Mouse (Mus musculus) urinary bladder, postnatal 25 days (tissue): ENCODE results near the gene Adgrv1.
"Not testable (repeated sequence)": the region's sequence is repeated elsewhere in the genome, so short reads cannot be mapped to it uniquely, and the experiment has no call there.

Experiments
- DNase-seq: peaks from one replicate; pipeline ENCODE4 v3.0.0; 2022; ENCODE audit warnings: low spot score

Gene Adgrv1

DNA sequence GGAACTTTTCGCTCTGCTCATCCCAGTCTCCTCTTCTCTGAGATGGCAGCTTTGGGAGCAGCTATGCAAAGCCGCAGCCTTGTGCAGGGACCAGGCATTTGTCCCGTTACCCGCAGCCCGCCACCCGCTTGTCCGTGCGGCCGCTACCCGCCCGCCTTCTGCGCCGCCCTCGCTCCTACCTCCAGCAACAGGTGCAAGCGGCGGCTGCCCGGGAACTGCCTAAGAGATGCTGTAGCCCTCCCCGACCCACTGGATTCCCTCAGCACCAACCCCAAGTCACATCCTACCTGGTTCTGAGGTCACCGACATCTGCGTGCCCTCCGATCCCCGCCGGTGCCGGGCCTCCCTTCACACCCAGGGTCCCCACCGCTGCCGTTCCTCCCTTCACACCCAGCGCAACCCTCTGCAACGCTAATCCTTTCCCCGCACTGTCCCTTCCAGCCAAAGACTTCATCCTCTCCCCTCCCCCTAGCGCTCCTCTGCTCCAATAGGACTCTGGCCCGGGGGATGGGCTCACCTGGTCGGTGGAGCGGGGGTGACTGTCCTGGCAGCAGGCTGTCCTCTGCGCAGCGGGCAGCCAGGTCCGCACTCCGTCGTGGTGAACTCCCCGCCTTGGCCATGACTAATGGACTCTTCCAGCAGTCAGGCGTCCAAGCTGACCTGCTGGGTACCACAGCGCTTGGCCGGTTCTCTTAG, at the start of gene Adgrv1:
Gene Adgrv1 (minus strand): TSS at position 435 of the 696 bp plus-strand sequence.
- DNase-seq = peak; percentile 10

DNA sequence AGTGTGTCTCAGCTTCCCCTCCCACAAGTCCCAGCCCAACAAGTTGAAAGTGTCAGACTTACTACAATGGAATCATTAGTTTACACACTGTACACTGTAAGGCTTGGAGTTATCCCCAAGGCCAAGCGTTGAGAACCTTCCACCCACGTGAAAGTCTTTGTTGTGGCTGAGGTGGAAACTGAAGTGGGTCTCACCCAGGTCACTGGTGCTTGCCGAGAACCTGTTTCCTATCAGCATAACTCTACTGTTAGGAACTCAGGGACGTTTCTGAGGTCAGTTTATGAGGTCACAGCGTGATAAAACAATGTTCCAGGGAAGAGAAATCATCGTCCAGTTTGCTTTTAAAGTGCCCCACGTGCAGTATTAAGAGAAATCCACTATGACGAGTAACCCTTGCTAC, 42.4 kb upstream of the Adgrv1 start:
- no peak for DNase-seq

DNA sequence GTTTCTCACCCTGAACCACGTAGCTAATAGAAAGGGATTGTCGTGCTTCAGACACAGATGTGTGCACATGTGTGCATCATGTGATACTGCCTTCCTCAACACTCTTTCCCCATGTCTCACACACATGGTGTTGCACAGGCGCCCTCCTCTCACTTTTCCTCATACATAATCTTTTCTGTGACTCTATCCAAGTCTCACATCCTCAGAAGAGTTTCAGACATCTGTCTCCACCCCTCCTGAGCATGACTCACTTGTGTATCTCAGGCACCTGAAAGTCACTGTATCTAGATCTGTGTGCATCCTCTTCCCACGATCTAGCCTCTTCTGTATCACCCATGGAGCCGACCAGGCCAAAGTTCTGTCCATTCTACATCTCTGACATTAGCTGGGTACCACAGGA, 34.8 kb upstream of the Adgrv1 start:
- no peak for DNase-seq

DNA sequence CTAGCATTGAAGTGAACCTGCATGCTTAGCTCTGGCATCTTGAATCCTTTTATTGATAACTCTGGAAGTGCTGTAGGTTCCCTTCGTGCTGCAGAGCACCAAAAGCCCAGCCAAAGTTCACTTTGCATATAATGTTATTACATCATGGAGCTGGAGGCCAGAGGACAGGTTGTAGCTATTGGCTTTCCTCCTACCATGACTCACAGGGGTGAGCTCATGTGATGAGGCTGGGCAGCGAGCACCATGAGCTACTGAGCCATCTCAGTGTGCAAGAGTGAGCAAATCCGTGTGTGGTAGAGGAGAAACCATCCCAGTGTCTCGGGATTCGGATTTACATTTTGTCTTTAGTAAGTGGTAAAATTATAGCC, 31.4 kb upstream of the Adgrv1 start:
- no peak for DNase-seq

DNA sequence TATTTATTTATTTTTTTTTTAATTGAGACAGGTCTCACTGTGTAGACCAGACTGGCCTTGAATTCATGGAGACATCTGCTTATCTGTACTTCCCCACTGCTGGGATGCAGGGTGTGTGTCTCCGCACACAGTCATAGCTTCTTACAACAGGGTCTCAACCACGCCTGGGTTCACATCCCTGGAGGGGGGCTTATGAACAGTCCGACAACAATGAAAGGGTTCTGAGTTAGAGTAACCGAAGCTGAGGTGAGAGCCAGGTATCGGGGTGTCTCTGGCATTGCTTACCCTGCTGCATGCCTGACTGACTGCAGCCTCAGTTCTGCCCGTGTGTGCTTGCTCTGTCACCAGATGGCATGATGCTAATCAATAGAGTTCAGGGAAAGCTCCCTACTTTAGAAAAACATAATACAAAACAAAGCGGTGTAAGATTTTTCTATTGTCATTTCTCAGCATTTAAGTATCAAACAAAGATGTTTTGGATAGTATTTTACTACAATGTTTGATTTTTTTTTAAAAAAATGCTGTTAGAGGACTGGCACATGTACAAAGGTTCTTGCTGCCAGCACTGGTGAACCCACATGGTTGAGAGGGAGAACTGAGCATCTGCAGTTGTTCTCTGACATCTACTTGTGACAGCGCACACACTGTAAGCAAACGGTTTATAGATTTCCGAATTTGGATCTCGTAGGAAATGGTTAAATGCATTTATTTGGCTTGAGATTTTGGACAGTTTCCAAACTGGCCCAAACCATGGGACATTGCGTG, 30.8 kb upstream of the Adgrv1 start:
- no peak for DNase-seq

DNA sequence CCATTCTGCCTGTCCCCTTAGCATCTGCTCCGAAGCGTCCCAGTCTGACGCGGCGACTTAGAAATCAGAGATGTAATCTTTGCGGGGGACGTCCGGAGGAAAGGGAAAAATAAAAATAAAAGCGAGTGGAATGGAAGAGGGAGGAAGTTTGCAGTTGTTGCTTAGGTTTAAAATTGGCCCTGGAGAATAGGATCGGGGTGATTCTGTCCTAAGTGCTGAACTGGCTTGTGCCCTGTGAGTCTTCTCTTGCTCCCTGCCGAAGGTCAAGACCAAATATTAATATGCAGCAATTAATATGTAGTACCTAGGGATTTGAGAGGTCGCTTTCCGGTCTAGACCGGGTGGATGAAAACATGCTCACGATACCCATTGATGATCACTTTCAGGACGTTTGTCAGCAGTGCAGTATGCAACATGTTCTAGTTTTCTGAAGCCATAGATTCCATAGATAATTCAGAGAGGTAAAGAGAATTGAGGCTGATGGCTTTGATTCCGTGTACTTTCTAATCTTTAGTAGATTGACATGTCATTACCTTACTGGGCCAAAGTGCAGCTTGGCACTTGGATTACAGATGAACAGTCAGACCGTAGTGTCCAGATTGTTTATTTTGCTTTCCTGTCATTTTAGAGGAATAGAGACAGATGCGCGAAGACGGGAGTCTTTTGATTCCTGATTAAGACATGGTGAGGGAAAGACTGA, 25.2 kb upstream of the Adgrv1 start:
- no peak for DNase-seq

DNA sequence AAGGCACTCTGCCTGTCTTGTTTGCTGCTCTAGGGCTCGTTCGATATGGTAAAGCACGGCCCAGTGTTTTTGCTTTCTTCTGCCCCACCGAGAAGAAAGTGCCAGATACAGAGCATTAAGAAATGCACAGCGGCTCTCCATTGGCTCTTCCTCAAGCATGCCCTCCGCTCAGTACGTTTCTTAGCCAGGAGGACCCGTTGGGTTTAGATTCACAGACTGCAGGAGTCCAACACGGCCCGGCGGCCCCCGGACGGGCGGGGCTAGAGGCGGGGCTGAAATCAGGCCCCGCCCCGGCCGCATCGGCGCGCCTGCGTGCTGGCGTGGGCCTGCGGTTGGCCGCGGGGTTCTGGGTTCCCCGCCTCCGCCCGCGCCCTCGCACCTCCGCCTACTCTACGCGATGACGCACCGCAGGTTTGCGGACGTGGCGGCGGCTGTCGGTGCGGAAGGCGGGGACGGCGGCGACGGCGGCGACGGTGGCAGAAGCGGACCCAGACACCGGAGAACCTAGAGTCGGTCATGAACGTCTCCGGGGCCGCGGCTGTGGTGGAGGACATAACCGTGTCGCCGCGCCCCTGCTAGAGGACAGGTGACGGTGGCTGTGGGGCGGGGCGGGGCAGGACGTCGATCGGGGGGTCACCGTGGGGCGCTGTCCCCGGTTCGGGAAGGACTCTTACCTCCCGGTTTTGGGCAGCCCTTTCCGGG, 24.5 kb upstream of the Adgrv1 start, which contains the start of gene Lysmd3:
Gene Lysmd3 (plus strand): TSS at position 313 of the 702 bp plus-strand sequence.
- DNase-seq = peak; percentile 84

DNA sequence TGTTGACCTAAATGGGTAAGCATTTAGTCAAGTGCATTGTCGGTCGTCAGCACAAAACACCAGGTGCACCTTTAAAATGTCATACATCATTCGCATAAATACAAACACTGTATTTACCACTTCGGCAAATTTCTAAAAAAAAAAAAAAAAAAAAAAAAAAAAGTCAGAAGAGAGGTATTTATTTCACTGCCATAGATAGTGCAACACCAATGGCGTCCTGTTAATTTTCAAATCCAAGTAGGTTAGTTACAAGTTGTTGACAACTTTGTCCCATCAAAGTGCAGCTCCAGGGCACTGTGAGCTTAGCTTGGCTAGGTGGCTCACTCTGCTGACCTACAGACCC, 24.0 kb upstream of the Adgrv1 start:
- DNase-seq = no peak

DNA sequence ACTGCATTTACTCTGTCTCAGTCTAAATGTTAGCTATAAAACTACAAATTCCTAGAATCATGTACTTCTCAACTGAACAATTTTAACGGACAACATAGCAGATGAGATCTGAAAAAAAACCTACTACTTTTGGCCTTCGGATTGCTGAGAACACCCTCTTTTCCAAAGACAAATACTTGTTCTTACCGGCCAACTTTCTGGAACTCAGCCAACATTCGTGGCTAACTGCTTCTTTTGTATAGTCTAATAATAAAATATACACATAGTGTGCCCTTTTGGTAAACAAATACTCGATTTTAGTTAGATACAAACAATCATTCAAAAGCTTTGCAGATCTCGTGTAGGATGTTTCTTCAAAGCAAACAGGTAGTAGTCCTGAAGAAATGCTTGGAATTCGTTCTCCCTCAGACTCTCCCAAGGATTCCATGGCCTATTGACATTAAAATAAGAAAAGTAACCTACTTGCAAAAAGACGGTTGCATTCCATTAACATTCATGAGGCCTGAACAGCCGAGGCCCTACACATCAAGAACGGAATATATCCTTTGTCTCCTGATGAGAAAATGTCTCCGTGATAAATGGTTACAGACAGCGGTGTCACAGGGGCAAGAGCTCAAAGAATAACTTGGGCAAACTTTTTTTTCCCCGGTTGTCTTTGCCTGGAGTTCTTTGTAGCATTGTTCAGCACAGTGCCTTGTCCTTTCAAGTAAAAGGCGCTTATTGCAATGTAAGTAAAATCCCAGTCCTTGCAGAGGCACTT, 23.3 kb upstream of the Adgrv1 start:
- no peak for DNase-seq

DNA sequence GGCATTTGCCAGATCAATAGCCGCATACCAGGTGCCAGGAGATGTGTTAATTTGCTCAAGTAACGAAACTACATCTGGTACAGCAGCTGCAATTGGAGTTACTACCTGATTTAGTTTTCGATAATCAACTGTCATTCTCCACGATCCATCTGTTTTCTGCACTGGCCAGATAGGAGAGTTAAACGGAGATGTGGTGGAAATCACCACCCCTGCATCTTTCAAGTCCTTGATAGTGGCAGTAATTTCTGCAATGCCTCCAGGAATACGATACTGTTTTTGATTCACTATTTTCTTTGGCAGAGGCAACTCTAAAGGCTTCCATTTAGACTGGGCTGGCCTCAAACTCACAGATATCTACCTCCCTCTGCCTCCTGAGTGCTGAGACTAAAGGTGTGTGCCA, 17.4 kb upstream of the Adgrv1 start:
- DNase-seq = not testable (repeated sequence)

DNA sequence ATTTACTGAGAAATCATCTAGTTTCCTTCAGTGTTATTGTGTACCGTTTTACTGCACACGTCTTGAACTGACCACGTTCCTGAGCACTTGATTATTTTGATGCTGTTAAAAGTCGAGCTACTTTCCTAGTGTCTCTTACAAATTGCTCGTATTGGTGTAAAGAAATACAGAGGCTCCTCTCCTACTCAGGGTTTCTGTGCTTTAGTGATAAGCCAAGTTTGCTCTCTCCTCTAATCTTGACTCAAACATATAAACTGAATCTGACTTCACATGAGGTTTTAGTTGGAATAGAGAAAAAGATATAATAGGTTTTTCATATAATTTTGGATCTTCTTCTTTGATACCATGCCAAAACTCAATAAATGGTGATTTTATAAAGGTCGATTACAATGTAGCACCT, 13.4 kb upstream of the Adgrv1 start:
- no peak for DNase-seq

DNA sequence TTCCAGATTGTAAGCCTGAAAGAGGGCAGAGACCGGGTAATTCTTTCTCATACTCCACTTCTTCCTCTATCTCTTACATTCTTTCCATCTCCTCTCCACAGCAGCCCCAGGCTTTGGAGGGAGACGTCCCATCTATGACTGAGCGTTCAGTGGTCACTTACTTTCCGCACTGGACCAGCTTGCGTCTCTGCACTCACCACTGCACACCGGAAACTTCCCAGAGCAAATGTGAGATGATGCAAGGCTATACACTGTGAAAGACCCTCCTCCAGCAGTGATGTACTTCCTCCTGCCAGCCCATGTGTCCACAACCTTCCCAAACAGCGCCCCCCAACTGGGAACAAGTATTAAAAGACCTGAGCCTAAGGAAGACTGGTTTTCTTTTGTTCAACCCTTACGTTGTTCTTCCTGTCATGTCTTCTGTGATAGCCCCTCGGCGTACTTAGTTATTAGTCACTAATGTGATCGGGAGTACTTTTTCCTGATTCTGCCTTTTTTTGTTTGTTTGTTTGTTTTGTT, 11.2 kb upstream of the Adgrv1 start:
- no peak for DNase-seq

DNA sequence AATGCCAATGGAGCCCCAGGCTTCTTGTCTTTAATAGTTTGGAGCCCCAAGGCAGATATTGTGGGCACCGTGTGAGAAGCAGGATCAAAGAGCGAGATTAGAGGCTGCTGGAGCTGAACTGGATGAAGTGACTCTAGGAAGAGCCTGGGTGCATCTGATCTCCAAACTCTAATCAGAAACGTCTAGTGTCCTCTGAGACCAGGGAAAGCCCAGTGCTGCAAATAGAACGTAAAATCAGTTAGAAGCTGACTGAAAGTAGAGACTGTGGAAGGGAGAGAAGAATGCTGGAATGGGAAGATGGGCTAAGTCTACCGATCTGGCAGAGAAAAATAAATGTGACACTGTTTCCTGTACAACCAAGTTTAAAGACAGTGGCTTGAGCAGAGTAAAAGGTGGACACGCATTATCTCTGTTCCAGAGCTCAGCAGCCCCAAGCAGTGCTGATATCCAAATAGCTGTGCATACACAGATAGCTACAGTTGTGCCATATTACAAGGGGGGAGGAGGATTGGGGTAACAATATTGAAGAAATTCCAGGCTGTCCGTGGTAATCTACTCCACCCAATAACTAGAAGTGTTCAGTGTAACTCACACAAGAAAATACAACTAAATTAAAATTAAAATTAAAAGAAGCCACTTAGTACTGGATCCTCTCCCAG, 9.7 kb upstream of the Adgrv1 start:
- DNase-seq = no peak

DNA sequence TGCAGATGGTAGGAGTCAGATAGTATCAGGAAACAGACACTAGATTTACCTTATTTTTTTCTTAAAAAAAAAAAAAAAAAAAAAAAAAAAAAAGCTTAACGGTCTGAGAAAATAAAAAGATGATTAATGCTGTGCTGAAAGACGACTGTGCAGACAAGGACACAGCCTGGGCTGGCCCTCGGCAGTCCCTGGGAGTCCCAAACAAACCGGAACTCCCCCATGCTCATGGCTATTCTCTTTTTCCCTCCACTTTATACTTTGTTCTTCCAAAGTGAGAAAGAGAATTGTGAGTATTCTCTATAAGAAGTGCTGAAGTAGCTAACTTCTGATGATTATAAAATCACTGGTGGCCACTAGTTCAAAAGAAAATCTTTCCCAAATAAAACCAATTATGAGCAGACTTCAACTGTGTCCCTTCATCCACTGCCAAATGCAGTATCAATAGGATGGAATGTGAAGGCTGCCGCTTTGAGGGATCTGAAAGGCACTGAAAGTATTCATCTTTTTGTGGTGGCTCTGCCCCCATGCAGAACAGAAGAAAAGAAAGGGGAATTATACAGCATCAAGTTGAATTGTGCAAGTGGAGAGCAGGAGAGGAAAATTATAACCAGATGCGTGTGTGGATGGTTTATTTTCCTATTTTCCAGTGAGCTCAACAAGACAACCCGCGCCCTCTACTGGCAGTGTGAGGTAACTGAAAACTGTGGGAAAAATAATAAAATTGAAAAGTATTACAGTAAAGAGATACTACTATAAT, 8.5 kb upstream of the Adgrv1 start:
- peak; percentile 36 for DNase-seq

DNA sequence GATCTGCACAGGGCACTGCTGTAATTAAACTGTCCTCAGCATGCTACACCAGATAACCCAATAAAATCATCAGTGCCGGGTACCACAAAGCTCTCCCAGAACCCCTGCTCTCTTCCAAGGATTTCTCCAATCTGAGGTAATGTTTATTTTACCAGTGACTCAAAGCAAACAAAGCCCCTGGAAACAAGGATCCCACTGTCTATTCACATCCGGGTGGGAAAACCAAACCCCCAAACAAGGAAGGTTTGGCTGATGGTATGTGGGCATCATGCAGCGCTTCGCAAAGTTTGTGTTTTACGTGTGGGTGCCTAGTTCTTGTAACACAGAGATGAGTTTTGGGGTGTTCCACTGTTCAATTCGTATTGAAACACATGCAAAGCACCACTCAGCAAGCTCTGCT, 7.9 kb upstream of the Adgrv1 start:
- DNase-seq = no peak

DNA sequence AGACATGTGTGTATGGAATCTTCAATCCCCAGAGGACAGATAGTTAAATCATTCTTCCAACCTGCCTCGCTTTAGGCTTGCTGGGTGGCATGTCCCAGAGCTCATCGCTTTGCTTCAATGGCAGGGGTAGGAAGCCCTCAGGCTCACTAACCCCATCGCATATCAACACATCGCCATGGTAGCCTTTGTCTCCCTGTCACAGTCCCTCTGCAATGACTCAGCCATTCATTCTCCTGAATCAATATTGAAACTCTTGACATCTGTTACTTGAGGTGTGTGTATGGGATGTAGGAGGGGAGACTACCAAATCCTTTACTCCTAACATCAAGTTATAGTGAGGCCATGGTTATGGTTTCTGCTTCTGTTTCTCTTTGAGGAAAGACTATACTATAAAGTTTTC, 6.7 kb upstream of the Adgrv1 start:
- no peak for DNase-seq

DNA sequence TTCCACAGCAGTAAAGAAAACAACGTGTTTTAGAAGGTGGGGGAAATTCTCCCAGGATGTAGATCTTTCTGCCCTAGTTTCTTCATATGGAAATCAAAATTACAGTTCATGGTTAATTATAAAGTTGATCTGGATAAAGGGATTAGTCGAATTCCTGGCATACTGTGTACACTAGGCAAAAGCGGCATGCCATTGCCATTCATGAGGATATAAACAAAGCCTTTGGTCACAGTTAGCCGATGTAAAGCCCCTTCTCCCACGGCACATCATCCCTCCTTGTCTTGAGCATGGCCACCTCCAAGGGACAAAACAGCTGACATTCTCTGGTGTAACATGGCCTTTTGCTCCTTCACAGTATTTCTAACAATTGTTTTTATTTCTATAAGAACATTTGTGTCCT, 2.4 kb downstream of the Adgrv1 start:
- DNase-seq = no peak

DNA sequence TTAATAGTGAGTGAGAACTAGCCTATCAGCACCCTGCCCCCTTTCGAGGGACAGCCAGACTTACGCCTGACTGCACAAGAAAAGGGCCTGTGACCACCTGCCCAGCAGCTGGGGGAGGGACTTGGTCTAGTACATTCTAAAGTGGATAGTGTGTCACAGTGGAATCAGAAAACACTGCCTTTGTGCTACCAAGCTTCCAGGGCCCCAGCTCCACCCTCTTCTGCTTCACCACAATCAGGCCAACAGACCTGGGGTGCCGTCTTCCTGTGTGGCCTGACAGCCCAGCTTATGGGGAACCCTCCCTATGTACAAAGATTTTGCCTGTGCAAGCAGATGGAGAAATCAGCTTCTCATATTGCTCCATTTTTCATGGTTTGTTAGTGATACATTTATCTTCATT, 3.6 kb downstream of the Adgrv1 start:
- no peak for DNase-seq

DNA sequence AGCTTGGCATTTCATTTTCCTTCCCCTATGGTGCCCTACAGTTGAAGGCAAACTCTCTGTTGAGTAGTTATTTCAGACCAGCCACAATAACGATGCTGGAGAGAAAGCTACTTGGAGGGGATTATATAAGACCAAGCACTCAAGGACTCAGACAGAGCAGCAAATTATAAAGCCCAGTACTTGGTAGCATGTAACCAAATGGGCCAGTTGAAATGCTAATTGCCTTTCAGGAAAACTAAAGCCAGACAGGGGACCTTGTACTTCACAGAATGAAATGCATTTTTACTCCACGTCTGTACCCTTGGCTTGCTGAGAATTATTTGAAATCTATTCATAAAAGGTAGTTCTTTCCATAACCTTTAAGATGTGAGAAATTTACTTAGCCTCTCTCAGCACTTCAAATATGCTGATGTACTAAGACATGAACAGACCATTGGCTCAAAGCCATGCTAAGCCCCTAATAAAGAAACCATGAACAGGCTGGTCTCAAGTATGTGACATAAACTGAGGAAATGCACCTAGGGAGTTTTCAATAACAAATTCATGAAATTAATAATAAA, 4.2 kb downstream of the Adgrv1 start:
- DNase-seq = no peak

DNA sequence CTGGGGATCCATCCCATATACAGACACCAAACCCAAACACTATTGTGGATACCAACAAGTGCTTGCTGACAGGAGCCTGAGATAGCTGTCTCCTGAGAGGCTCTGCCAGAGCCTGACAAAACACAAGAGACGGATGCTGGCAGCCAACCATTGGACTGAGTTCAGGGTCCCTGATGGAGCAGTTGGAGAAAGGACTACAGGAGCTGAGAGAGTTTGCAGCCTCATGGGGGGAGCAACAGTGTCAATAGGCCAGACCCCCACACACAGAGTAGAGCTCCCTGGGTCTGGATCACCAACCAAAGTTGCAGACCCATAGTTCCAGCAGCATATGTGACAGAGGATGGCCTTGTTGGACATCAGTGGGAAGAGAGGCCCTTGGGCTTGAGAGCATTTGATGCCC, 5.1 kb downstream of the Adgrv1 start:
- DNase-seq = not testable (repeated sequence)
